Mouse (Mus musculus) kidney, adult 2 months (tissue): ENCODE measurements at regions not wholly inside any gene's neighbourhood (a gene's known extent, or its start where the extent isn't known, plus 50 kb on each side); places are given as distances from the start of the nearest gene placed in this dataset.

Experiments used
- CTCF ChIP-seq: fragments of 200-500 bp; conservative IDR thresholded peaks from 2 replicates; pipeline ENCODE4 v1.5.1; 2011; ENCODE audit warnings: low read depth, mild to moderate bottlenecking, control low read depth, low read length, moderate library complexity, mixed read lengths; ENCODE audit not compliant: insufficient read depth, insufficient read length
- POLR2A ChIP-seq: fragments of 200-500 bp; IDR thresholded peaks from one replicate; pipeline ENCODE4 v1.6.1; 2011; ENCODE audit warnings: low read depth, low read length, control low read depth

DNA sequence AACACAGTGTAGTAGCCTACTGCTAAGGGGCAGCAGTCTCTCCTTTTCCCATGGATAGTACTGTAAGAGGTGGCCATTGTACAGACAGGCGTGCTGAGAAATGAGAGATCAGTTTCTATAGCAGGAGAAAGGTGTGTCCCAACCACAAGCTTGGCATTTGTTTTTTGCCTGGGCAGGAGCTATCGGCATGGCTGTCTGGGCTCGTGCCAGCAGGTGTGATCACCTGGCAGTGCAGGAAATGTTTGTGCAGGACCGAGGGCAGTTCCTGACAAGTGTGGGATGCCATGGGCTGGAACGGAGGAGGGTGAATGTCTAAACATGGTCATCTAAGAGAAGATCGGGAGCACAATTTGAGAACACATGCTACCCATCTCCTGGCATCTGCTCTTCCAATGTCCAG is 205.4 kb downstream of the Nuak1 start:
- TF ChIP-seq POLR2A, result no peak
- no peak for TF ChIP-seq CTCF
